Comparison of ENCODE assay signal across 30 mouse cellular contexts in the genomic region with DNA sequence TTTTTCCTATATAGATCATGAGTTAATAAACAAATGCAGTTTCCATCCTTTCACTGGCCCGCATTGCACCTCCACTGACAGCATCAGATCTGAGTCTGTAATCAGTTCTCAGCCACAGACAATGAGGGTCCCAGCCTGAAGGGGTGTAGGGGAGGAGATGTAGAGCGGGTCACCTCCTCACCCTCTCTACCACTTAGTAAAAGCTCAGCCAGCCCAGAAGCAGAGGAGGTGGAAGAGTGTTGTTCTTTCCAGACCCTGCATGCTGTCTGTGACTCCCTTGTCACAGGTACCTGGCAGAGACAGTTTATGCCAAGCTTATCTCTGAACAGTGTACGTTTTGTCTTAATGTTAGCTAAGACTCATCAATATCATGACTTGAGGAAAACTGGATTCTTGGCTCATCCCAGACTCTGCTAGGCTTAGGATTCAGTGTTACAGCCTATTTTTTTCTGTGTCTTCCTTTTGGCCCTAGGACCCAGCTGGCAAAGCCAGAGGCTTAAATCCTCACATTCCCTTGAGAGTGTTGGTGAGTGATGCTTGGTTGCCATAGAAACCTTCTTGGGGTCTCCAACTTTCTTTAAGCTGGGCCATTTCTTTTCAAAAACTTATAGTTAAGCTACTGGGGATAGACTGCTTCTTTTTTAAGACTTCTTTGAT. TPM values are rescaled to one million over a fixed set of nuclear protein-coding genes. Genes with fewer than 3 reads are reported as not detected.
DNase-seq lines count a peak whose midpoint lies in the region; ATAC-seq and TF ChIP-seq lines count a peak whose summit lies in the region.
"Had no signal": no experiment of that assay in that cellular context is flagged by ENCODE, and none has a peak within 500 bp of the region (broad histone marks: within the 10 kb centered on the region; RNA-seq: fewer than 3 reads in every experiment).

No protein-coding gene starts in this region.

- H3K4me1 ChIP-seq in embryonic facial prominence, embryonic 11.5 days (ENCODE audit: control insufficient read depth, insufficient read depth, low read length): no peaks in the 10 kb centered on the region
- no peaks in the 10 kb centered on the region for H3K4me1 ChIP-seq in embryonic facial prominence, embryonic 10.5 days
- peaks cover 5% of the 10 kb centered on the region; the same call in 1 of the 2 replicates for H3K4me1 ChIP-seq in hindbrain, embryonic 13.5 days (replicated peaks)
- no peaks in the 10 kb centered on the region; the same call in 1 of the 2 replicates for H3K4me1 ChIP-seq in hindbrain, embryonic 16.5 days (ENCODE audit: control insufficient read depth, insufficient read depth, low read depth, low read length)
- no peaks in the 10 kb centered on the region for H3K4me1 ChIP-seq in forebrain, postnatal 0 days (ENCODE audit: insufficient read depth)
- peaks cover 9% of the 10 kb centered on the region; the same call in 1 of the 2 replicates for H3K4me1 ChIP-seq in midbrain, embryonic 14.5 days (ENCODE audit: control insufficient read depth, insufficient read depth, low read length)
- H3K4me1 ChIP-seq: embryonic facial prominence, embryonic 15.5 days; limb, embryonic 15.5 days had no signal

- no peaks in the 10 kb centered on the region for H3K27me3 ChIP-seq in embryonic facial prominence, embryonic 11.5 days (ENCODE audit: control insufficient read depth, insufficient read depth, low read length)
- H3K27me3 ChIP-seq in embryonic facial prominence, embryonic 10.5 days (replicated peaks; ENCODE audit: low read depth, poor library complexity, severe bottlenecking): no peaks in the 10 kb centered on the region
- no peaks in the 10 kb centered on the region for H3K27me3 ChIP-seq in hindbrain, embryonic 13.5 days
- no peaks in the 10 kb centered on the region for H3K27me3 ChIP-seq in hindbrain, embryonic 16.5 days (replicated peaks; ENCODE audit: control insufficient read depth, insufficient read depth, low read length)
- H3K27me3 ChIP-seq in forebrain, postnatal 0 days (ENCODE audit: insufficient read depth, low read length): no peaks in the 10 kb centered on the region
- no peaks in the 10 kb centered on the region for H3K27me3 ChIP-seq in midbrain, embryonic 14.5 days (ENCODE audit: control insufficient read depth, insufficient read depth, low read length)
- H3K27me3 ChIP-seq: embryonic facial prominence, embryonic 15.5 days; limb, embryonic 15.5 days had no signal

- no peak overlapping the region for H3K4me2 ChIP-seq in embryonic facial prominence, embryonic 11.5 days (ENCODE audit: low read depth, low read length)
- no peak overlapping the region for H3K4me2 ChIP-seq in hindbrain, embryonic 13.5 days
- no peak overlapping the region for H3K4me2 ChIP-seq in hindbrain, embryonic 16.5 days (ENCODE audit: low read length)
- H3K4me2 ChIP-seq in forebrain, postnatal 0 days (ENCODE audit: low read depth): no peak overlapping the region
- H3K4me2 ChIP-seq in midbrain, embryonic 14.5 days (ENCODE audit: low read length): no peak overlapping the region
- H3K4me2 ChIP-seq: embryonic facial prominence, embryonic 15.5 days; heart, embryonic 11.5 days; limb, embryonic 15.5 days had no signal

- H3K27ac ChIP-seq in embryonic facial prominence, embryonic 11.5 days (replicated peaks; ENCODE audit: low read depth, low read length): no peak overlapping the region
- H3K27ac ChIP-seq in embryonic facial prominence, embryonic 10.5 days (replicated peaks): no peak overlapping the region
- H3K27ac ChIP-seq in hindbrain, embryonic 13.5 days: no peak overlapping the region
- no peak overlapping the region for H3K27ac ChIP-seq in hindbrain, embryonic 16.5 days (ENCODE audit: low read depth, low read length)
- H3K27ac ChIP-seq in forebrain, postnatal 0 days (ENCODE audit: low read depth, low read length): no peak overlapping the region
- H3K27ac ChIP-seq in midbrain, embryonic 14.5 days (replicated peaks; ENCODE audit: low read depth, low read length): peak overlapping the region; percentile 45; the same call in 1 of the 2 replicates
- H3K27ac ChIP-seq: embryonic facial prominence, embryonic 15.5 days; layer of hippocampus, adult 2 months; limb, embryonic 15.5 days; stomach, postnatal 0 days had no signal

- no peak for TF ChIP-seq CTCF in forebrain, postnatal 0 days (IDR thresholded peaks at IDR 0.05; ENCODE audit: low read depth)

- H3K4me3 ChIP-seq in embryonic facial prominence, embryonic 11.5 days (ENCODE audit: low read depth, low read length): no peak overlapping the region
- no peak overlapping the region for H3K4me3 ChIP-seq in embryonic facial prominence, embryonic 10.5 days
- no peak overlapping the region for H3K4me3 ChIP-seq in hindbrain, embryonic 13.5 days
- H3K4me3 ChIP-seq in hindbrain, embryonic 16.5 days (ENCODE audit: low read length): no peak overlapping the region
- H3K4me3 ChIP-seq in forebrain, postnatal 0 days (ENCODE audit: low read depth, low read length): no peak overlapping the region
- H3K4me3 ChIP-seq in midbrain, embryonic 14.5 days (replicated peaks; ENCODE audit: low read depth, low read length): no peak overlapping the region
- H3K4me3 ChIP-seq: embryonic facial prominence, embryonic 15.5 days; layer of hippocampus, adult 2 months; limb, embryonic 15.5 days; myocyte had no signal

- no peaks in the 10 kb centered on the region for H3K36me3 ChIP-seq in embryonic facial prominence, embryonic 11.5 days (replicated peaks; ENCODE audit: control insufficient read depth, insufficient read depth, low read depth, low read length)
- no peaks in the 10 kb centered on the region for H3K36me3 ChIP-seq in embryonic facial prominence, embryonic 10.5 days (replicated peaks)
- no peaks in the 10 kb centered on the region for H3K36me3 ChIP-seq in hindbrain, embryonic 13.5 days
- H3K36me3 ChIP-seq in hindbrain, embryonic 16.5 days (ENCODE audit: control insufficient read depth, insufficient read depth, low read length): no peaks in the 10 kb centered on the region
- no peaks in the 10 kb centered on the region for H3K36me3 ChIP-seq in forebrain, postnatal 0 days (ENCODE audit: insufficient read depth)
- H3K36me3 ChIP-seq in midbrain, embryonic 14.5 days (ENCODE audit: control insufficient read depth, insufficient read depth, low read length): no peaks in the 10 kb centered on the region
- H3K36me3 ChIP-seq: embryonic facial prominence, embryonic 15.5 days; G1E; limb, embryonic 15.5 days had no signal

- 86% methylated on average over 3 of the region's 3 CpGs for WGBS in embryonic facial prominence, embryonic 11.5 days
- 78% methylated on average over 3 of the region's 3 CpGs for WGBS in embryonic facial prominence, embryonic 10.5 days
- 64% methylated on average over 3 of the region's 3 CpGs for WGBS in hindbrain, embryonic 13.5 days
- WGBS in hindbrain, embryonic 16.5 days: 68% methylated on average over 3 of the region's 3 CpGs
- WGBS in forebrain, postnatal 0 days: 67% methylated on average over 3 of the region's 3 CpGs
- 31% methylated on average over 3 of the region's 3 CpGs for WGBS in midbrain, embryonic 14.5 days

- ATAC-seq in embryonic facial prominence, embryonic 11.5 days (replicated peaks; ENCODE audit: insufficient number of reproducible peaks, low FRiP score, low TSS enrichment, low read depth): no peak
- 0 out of 2 replicates have a peak, but pooled peaks have one; percentile 32 for ATAC-seq in hindbrain, embryonic 13.5 days (ENCODE audit: low FRiP score)
- ATAC-seq in hindbrain, embryonic 16.5 days: no peak; the same call in 1 of the 2 replicates
- peak; percentile 54 for ATAC-seq in forebrain, postnatal 0 days
- peak; percentile 67; the same call in 1 of the 2 replicates for ATAC-seq in midbrain, embryonic 14.5 days (ENCODE audit: low FRiP score, low TSS enrichment)

- no peak overlapping the region for H3K9ac ChIP-seq in embryonic facial prominence, embryonic 11.5 days (replicated peaks; ENCODE audit: low read length)
- H3K9ac ChIP-seq in hindbrain, embryonic 13.5 days: no peak overlapping the region
- H3K9ac ChIP-seq in hindbrain, embryonic 16.5 days (ENCODE audit: low read depth, low read length): no peak overlapping the region
- H3K9ac ChIP-seq in forebrain, postnatal 0 days: no peak overlapping the region
- no peak overlapping the region for H3K9ac ChIP-seq in midbrain, embryonic 14.5 days (replicated peaks; ENCODE audit: low read length)
- H3K9ac ChIP-seq: embryonic facial prominence, embryonic 15.5 days; limb, embryonic 15.5 days had no signal

- DNase-seq in embryonic facial prominence, embryonic 11.5 days (ENCODE audit: low spot score): peak; percentile 21
- no peak for DNase-seq in embryonic facial prominence, embryonic 10.5 days (ENCODE audit: low spot score)
- DNase-seq in forebrain, postnatal 0 days: peak; percentile 8
- peak; percentile 80 for DNase-seq in midbrain, embryonic 14.5 days
- no peak for DNase-seq in layer of hippocampus, adult 9-11 months
- DNase-seq in thymus, postnatal 25 days: no peak
- DNase-seq: adrenal gland, postnatal 36 days; cerebellum, adult 2 months; heart, postnatal 14 days; kidney, adult 8-10 months; kidney, postnatal 14 days; lung, postnatal 14 days; right cerebral cortex, postnatal 4 days had no signal

- no peaks in the 10 kb centered on the region for H3K9me3 ChIP-seq in embryonic facial prominence, embryonic 11.5 days (replicated peaks; ENCODE audit: control insufficient read depth, low read length)
- H3K9me3 ChIP-seq in embryonic facial prominence, embryonic 10.5 days: no peaks in the 10 kb centered on the region
- H3K9me3 ChIP-seq in hindbrain, embryonic 13.5 days: no peaks in the 10 kb centered on the region
- no peaks in the 10 kb centered on the region for H3K9me3 ChIP-seq in hindbrain, embryonic 16.5 days (ENCODE audit: control insufficient read depth, low read length)
- H3K9me3 ChIP-seq in forebrain, postnatal 0 days (ENCODE audit: low read length): no peaks in the 10 kb centered on the region
- no peaks in the 10 kb centered on the region for H3K9me3 ChIP-seq in midbrain, embryonic 14.5 days (ENCODE audit: control insufficient read depth, low read length)
- H3K9me3 ChIP-seq: embryonic facial prominence, embryonic 15.5 days; G1E; limb, embryonic 15.5 days had no signal

RNA-seq across cellular contexts. Expression of gene Olfr550, which starts 2.1 kb away (rescaled TPM):
- polyA plus RNA-seq in embryonic facial prominence, embryonic 11.5 days (2014; fragmentation: Nextera tagmentation; extraction: Ambion mirVana): not detected in 2 replicates
- not detected in 2 replicates for polyA plus RNA-seq in embryonic facial prominence, embryonic 10.5 days (2016; fragmentation: Nextera tagmentation; extraction: Ambion mirVana)
- not detected in 2 replicates for polyA plus RNA-seq in hindbrain, embryonic 13.5 days (2015; fragmentation: Nextera tagmentation; extraction: Ambion mirVana)
- polyA plus RNA-seq in hindbrain, embryonic 16.5 days (2015; fragmentation: Nextera tagmentation; extraction: Ambion mirVana): 0.04 TPM in 1 of 2 replicates, not detected in the other
- not detected in 2 replicates for total RNA-seq in forebrain, postnatal 0 days (2014; rRNA removed)
- not detected in 2 replicates for polyA plus RNA-seq in forebrain, postnatal 0 days (2015; fragmentation: Nextera tagmentation; extraction: Ambion mirVana)
- not detected in 2 replicates for polyA plus RNA-seq in midbrain, embryonic 14.5 days (2014; fragmentation: Nextera tagmentation; extraction: Ambion mirVana)
- total RNA-seq: adrenal gland, postnatal 36 days had no signal
- polyA plus RNA-seq: cerebellum, adult 2 months; G1E; heart, embryonic 11.5 days; liver, embryonic 16.5 days; myocyte; stomach, postnatal 0 days had no signal

RNA-seq across cellular contexts. Expression of gene Trim21, which starts 8.0 kb away (rescaled TPM):
- polyA plus RNA-seq in embryonic facial prominence, embryonic 11.5 days (2014; fragmentation: Nextera tagmentation; extraction: Ambion mirVana): 0.52 and 0.72 TPM in 2 replicates
- 0.24 and 0.54 TPM in 2 replicates for polyA plus RNA-seq in embryonic facial prominence, embryonic 10.5 days (2016; fragmentation: Nextera tagmentation; extraction: Ambion mirVana)
- polyA plus RNA-seq in hindbrain, embryonic 13.5 days (2015; fragmentation: Nextera tagmentation; extraction: Ambion mirVana): 0.19 and 0.32 TPM in 2 replicates
- polyA plus RNA-seq in hindbrain, embryonic 16.5 days (2015; fragmentation: Nextera tagmentation; extraction: Ambion mirVana): 0.09 and 0.26 TPM in 2 replicates
- 1.5 and 3.5 TPM in 2 replicates for total RNA-seq in forebrain, postnatal 0 days (2014; rRNA removed)
- polyA plus RNA-seq in forebrain, postnatal 0 days (2015; fragmentation: Nextera tagmentation; extraction: Ambion mirVana): 0.30 and 0.38 TPM in 2 replicates
- 0.61 TPM in 1 of 2 replicates, not detected in the other for polyA plus RNA-seq in midbrain, embryonic 14.5 days (2014; fragmentation: Nextera tagmentation; extraction: Ambion mirVana)

RNA-seq across cellular contexts. Expression of gene Olfr551, which starts 18.4 kb away (rescaled TPM):
- polyA plus RNA-seq in embryonic facial prominence, embryonic 11.5 days (2014; fragmentation: Nextera tagmentation; extraction: Ambion mirVana): not detected in 2 replicates
- polyA plus RNA-seq in embryonic facial prominence, embryonic 10.5 days (2016; fragmentation: Nextera tagmentation; extraction: Ambion mirVana): not detected in 2 replicates
- polyA plus RNA-seq in hindbrain, embryonic 13.5 days (2015; fragmentation: Nextera tagmentation; extraction: Ambion mirVana): not detected in 2 replicates
- polyA plus RNA-seq in hindbrain, embryonic 16.5 days (2015; fragmentation: Nextera tagmentation; extraction: Ambion mirVana): not detected in 2 replicates
- total RNA-seq in forebrain, postnatal 0 days (2014; rRNA removed): not detected in 2 replicates
- not detected in 2 replicates for polyA plus RNA-seq in forebrain, postnatal 0 days (2015; fragmentation: Nextera tagmentation; extraction: Ambion mirVana)
- polyA plus RNA-seq in midbrain, embryonic 14.5 days (2014; fragmentation: Nextera tagmentation; extraction: Ambion mirVana): not detected in 2 replicates
- total RNA-seq: adrenal gland, postnatal 36 days; gastrocnemius, adult 18-20 months; heart, postnatal 14 days; layer of hippocampus, adult 2 months; left cerebral cortex, adult 18-20 months; left cerebral cortex, postnatal 36 days; megakaryocyte, adult 5-6 weeks; neutrophil, adult 5-6 weeks had no signal
- polyA plus RNA-seq: cerebellum, adult 2 months; G1E; gonadal fat pad, adult 2 months; heart, embryonic 11.5 days; limb, embryonic 15.5 days; liver, embryonic 16.5 days; myocyte; stomach, postnatal 0 days; thymus, postnatal 0 days had no signal

RNA-seq across cellular contexts. Expression of gene Olfr549, which starts 23.6 kb away (rescaled TPM):
- not detected in 2 replicates for polyA plus RNA-seq in embryonic facial prominence, embryonic 11.5 days (2014; fragmentation: Nextera tagmentation; extraction: Ambion mirVana)
- not detected in 2 replicates for polyA plus RNA-seq in embryonic facial prominence, embryonic 10.5 days (2016; fragmentation: Nextera tagmentation; extraction: Ambion mirVana)
- not detected in 2 replicates for polyA plus RNA-seq in hindbrain, embryonic 13.5 days (2015; fragmentation: Nextera tagmentation; extraction: Ambion mirVana)
- polyA plus RNA-seq in hindbrain, embryonic 16.5 days (2015; fragmentation: Nextera tagmentation; extraction: Ambion mirVana): not detected in 2 replicates
- not detected in 2 replicates for total RNA-seq in forebrain, postnatal 0 days (2014; rRNA removed)
- not detected in 2 replicates for polyA plus RNA-seq in forebrain, postnatal 0 days (2015; fragmentation: Nextera tagmentation; extraction: Ambion mirVana)
- not detected in 2 replicates for polyA plus RNA-seq in midbrain, embryonic 14.5 days (2014; fragmentation: Nextera tagmentation; extraction: Ambion mirVana)
- total RNA-seq: adrenal gland, postnatal 36 days; gastrocnemius, adult 18-20 months; heart, postnatal 14 days; layer of hippocampus, adult 2 months; left cerebral cortex, adult 18-20 months; left cerebral cortex, postnatal 36 days; megakaryocyte, adult 5-6 weeks; neutrophil, adult 5-6 weeks had no signal
- polyA plus RNA-seq: cerebellum, adult 2 months; G1E; gonadal fat pad, adult 2 months; heart, embryonic 11.5 days; limb, embryonic 15.5 days; liver, embryonic 16.5 days; myocyte; stomach, postnatal 0 days; thymus, postnatal 0 days had no signal

RNA-seq across cellular contexts. Expression of gene Olfr552, which starts 24.3 kb away (rescaled TPM):
- polyA plus RNA-seq in embryonic facial prominence, embryonic 11.5 days (2014; fragmentation: Nextera tagmentation; extraction: Ambion mirVana): not detected in 2 replicates
- polyA plus RNA-seq in embryonic facial prominence, embryonic 10.5 days (2016; fragmentation: Nextera tagmentation; extraction: Ambion mirVana): not detected in 2 replicates
- not detected in 2 replicates for polyA plus RNA-seq in hindbrain, embryonic 13.5 days (2015; fragmentation: Nextera tagmentation; extraction: Ambion mirVana)
- not detected in 2 replicates for polyA plus RNA-seq in hindbrain, embryonic 16.5 days (2015; fragmentation: Nextera tagmentation; extraction: Ambion mirVana)
- total RNA-seq in forebrain, postnatal 0 days (2014; rRNA removed): not detected in 2 replicates
- not detected in 2 replicates for polyA plus RNA-seq in forebrain, postnatal 0 days (2015; fragmentation: Nextera tagmentation; extraction: Ambion mirVana)
- not detected in 2 replicates for polyA plus RNA-seq in midbrain, embryonic 14.5 days (2014; fragmentation: Nextera tagmentation; extraction: Ambion mirVana)
- total RNA-seq: megakaryocyte, adult 5-6 weeks; neutrophil, adult 5-6 weeks had no signal
- polyA plus RNA-seq: cerebellum, adult 2 months; G1E; gonadal fat pad, adult 2 months; heart, embryonic 11.5 days; limb, embryonic 15.5 days; liver, embryonic 16.5 days; myocyte; stomach, postnatal 0 days; thymus, postnatal 0 days had no signal

Comparison
In these comparisons a context has a peak if more than half of its experiments do, and no peak if none do; other contexts are left out.
1. ATAC-seq: peak in hindbrain, embryonic 13.5 days (single experiment), forebrain, postnatal 0 days (single experiment) and midbrain, embryonic 14.5 days (single experiment); none in embryonic facial prominence, embryonic 11.5 days (single experiment) and hindbrain, embryonic 16.5 days (single experiment).
2. DNase-seq: peak in embryonic facial prominence, embryonic 11.5 days (single experiment), forebrain, postnatal 0 days (single experiment) and midbrain, embryonic 14.5 days (single experiment); none in embryonic facial prominence, embryonic 10.5 days (single experiment), layer of hippocampus, adult 9-11 months (single experiment) and thymus, postnatal 25 days (single experiment).